Mouse (Mus musculus) embryo, embryonic 11.5 days (tissue): ENCODE data around the gene Mid1.
"Not testable (repeated sequence)": the region's sequence is repeated elsewhere in the genome, so short reads cannot be mapped to it uniquely, and the experiment has no call there.

Experiments used
- DNase-seq: peaks from one replicate; pipeline ENCODE4 v3.0.0-alpha.2; 2012; ENCODE audit warnings: low read depth, low spot score

Mid1 gene

DNA sequence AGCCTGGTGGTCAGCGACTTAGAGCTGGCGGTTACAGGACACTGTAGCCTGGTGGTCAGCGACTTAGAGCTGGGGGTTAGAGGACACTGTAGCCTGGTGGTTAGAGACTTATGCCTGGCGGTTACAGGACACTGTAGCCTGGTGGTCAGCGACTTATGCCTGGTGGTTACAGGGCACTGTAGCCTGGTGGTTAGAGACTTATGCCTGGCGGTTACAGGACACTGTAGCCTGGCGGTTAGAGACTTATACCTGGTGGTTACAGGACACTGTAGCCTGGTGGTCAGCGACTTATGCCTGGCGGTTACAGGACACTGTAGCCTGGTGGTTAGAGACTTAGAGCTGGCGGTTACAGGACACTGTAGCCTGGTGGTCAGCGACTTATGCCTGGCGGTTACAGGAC lies 330.9 kb downstream of the Mid1 start:
- DNase-seq, result not testable (repeated sequence)

DNA sequence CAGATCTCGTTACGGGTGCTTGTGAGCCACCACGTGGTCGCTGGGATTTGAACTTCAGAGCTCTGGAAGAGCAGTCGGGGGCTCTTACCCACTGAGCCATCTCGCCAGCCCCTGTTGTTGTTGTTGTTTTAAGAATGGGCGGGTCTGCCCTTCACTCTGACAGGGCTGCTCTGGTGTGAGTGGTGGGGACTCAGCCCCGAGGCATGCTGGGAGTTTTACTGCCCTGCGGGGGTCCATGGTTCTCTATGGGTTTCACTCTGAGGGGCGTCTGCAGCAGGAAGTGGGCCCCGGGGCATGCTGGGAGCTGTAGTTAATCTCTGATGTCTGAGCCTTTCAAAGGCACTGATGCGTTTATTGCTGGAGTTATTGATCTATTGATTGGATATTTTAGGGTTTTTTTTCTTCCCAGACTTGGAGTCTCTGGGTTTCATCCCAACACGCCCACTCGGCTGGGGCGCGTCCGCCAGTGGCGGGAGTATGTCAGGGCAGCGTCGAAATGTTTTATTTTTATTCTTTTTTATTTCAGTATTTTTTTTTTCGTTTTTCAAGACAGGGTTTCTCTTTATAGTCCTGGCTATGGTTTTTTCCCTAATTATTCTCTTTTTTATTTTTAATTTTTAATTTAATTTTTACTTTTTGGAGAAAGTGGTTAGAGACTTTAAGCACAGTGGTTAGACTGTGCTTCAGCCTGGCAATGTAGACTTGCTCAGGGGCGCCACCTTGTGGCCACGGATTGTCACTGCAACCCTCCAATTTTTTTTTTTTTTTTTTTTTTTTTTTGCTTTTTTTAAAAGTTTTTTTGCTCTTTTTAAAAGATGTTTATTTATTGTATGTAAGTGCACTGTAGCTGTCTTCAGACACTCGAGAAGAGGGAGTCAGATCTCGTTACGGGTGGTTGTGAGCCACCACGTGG lies 332.6 kb downstream of the Mid1 start:
- peak; percentile 99 for DNase-seq

DNA sequence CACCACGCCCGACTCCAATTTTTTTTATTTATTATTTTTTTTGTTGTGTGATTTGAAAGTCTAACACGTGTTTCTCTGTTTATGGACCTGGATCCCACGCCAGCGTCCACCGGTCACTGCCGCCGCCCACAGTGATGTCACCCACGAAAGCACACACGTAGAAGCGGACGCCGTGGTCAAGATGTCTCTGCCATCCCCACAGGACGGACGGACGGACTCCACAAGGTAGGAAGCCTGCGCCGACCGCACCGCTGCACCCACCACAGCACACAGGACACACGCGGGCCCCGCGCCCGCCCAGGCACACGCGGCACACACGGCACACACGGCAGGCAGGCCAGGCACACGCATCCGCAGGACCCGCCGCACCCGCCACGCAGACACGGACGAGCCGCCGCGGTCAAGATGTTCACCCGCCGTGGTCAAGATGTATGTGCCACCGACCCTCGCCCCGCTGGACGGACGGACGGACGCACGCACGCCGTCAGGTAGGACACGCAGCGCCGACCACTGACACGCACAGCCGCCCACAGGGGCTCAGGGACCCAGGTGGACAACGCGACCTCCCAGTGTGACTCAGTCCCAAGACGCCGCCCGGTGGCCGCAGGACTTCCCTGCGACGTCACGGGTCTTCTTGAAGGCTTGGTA lies 333.7 kb downstream of the Mid1 start:
- DNase-seq, result not testable (repeated sequence)

DNA sequence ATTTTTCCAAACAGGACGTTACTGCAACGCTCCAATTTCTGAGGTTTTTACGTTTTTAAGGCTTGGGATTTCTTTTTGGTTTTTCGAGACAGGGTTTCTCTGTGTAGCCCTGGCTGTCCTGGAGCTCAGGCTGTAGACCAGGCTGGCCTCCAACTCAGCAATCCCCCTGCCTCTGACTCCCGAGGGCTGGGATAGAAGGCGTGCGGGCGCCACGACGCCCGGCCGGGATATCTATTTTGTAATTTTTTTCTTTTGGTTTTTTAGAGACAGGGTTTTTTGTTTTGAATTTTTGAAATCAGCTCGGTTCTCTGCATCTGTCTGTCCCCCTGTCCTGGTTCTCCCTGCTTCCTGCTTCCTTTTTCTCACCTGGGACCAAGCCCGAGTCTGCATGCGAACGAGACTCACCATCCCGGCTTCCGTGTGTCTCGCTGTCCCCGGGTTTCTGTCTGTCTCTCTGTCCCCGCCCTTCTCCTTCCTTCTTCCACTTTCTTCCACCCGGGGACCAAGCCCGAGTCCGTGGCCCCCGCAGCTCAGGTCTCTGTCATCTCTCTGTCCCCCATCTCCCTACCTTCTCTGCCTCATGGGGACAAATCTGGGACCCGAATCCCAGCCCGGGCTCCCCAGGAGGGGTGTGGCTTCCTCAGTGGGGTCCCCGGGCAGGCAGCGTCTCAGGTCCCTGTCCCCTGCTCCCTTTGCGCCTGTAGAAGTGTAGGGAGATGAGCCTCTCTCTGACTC lies 334.4 kb downstream of the Mid1 start:
- DNase-seq, result not testable (repeated sequence)

DNA sequence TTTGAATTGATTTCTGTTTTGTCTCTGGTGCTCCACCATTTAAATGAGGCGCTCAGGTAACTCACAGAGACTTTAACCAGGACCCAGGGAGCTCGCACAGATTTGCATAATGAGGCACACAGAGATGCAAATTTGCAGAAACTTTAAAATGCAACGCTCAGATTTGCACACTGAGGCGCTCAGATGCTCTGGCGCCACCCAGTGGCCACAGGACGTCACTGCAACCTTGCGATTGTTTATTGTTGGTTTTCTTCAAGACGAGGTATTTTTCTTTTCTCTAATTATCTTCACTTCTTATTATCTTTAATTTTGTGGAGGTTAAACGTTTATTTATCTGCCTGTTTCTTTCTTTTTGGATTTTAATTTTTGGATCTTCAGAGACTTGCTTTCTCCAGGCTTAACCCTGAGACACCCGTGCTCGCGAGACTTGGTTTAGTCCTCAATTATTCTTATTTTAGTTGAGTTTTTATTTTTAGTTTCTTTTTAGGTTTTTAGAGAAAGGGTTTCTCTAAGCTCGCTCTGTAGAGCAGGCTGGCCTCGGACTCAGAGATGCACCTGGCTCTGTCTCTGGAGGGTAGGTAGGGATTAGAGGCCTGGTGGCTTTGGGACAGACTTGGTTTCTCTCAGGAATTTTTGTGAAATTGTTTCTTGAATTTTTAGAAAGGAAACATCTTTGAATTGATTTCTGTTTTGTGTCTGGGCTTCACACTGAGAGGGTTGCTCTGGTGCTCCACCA lies 335.1 kb downstream of the Mid1 start:
- not testable (repeated sequence) for DNase-seq

DNA sequence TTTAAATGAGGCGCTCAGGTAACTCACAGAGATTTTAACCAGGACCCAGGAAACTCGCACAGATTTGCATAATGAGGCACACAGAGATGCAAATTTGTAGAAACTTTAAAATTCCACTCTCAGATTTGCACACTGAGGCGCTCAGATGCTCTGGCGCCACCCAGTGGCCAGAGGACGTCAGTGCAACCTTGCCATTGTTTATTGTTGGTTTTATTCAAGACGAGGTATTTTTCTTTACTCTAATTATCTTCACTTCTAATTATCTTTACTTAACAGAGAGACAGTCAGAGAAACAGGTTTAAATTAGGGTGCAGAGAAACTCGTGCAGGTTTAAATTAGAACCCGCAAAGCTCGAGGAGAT lies 335.7 kb downstream of the Mid1 start:
- peak; percentile 92 for DNase-seq

DNA sequence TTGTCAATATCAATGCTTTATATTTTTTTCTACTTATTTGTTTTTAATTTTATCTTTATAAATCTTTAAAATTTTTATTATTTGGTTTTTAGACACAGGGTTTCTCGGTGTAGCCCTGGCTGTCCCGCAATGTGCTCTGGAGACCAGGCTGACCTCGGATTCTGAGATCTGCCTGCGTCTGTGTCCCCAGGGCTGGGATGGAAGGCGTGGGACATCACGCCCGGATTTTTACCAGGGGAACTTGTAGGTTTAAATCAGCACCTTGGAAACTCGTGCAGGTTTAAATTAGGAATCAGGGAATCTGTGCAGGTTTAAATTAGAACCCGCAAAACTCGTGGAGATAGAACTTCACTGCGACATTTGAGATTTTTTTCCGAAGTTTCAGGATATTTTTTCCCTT lies 336.2 kb downstream of the Mid1 start:
- not testable (repeated sequence) for DNase-seq

DNA sequence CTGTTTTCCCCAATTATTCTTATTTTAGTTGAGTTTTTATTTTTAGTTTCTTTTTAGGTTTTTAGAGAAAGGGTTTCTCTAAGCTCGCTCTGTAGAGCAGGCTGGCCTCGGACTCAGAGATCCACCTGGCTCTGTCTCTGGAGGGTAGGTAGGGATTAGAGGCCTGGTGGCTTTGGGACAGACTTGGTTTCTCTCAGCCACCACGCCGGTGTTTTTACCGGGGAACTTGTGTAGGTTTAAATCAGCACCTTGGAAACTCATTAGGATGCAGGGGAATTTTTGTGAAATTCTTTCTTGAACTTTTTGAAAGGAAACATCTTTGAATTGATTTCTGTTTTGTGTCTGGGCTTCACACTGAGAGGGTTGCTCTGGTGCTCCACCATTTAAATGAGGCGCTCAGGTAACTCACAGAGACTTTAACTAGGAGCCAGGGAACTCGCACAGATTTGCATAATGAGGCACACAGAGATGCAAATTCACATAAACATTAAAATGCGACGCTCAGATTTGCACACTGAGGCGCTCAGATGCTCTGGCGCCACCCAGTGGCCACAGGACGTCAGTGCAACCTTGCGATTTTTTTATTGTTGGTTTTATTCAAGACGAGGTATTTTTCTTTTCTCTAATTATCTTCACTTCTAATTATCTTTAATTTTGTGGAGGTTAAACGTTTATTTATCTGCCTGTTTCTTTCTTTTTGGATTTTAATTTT lies 336.9 kb downstream of the Mid1 start:
- DNase-seq, result not testable (repeated sequence)
